Mouse (Mus musculus) kidney, adult 18-20 months (tissue): ENCODE results near the gene Psmb10.
A peak's percentile ranks its signal among the peaks of the same experiment; 100 is the strongest.
"Not testable (repeated sequence)": the region's sequence is repeated elsewhere in the genome, so short reads cannot be mapped to it uniquely, and the experiment has no call there.

Experiments used
- DNase-seq: peaks from one replicate; pipeline ENCODE4 v3.0.0; 2021

The Psmb10 gene

DNA sequence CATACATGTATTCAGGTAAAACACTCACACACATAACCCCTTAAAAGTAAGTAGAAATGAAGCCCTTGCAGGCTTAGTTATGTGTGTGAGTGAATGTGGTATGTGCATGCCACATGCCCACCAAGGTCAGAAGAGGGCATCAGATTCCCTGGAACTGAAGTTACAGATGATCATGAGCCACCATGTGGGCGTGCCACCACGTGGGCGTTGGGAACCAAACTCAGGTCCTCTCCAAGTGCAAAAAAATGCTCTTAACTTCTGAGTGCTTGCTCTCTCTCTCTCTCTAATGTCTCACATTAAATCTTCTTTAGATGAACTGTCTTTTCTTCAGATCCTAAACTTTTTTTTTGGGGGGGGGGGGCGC lies at the start of gene Psmb10:
Gene Psmb10 (minus strand): TSS at position 139 of the 364 bp plus-strand sequence.
- no peak for DNase-seq

DNA sequence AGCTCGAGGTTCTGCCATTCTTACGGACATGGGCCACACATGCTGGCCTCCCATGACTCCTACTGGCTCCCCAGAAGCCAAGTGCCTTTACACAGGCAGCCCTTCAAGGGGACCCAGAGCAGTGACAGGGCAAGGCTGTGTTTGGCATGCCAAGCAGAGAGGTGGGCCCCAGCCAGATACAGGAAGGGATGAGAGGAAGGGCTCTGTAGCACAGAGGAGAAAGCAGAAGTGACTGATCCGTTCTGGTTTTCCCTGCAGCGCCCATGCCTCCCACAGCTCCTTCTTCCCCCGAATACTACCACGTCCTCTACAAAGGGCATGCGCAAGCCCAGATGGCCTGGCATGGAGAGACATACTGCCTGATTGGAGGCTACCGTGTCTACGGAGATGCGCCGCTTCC lies 45.2 kb upstream of the Psmb10 start:
- not testable (repeated sequence) for DNase-seq

DNA sequence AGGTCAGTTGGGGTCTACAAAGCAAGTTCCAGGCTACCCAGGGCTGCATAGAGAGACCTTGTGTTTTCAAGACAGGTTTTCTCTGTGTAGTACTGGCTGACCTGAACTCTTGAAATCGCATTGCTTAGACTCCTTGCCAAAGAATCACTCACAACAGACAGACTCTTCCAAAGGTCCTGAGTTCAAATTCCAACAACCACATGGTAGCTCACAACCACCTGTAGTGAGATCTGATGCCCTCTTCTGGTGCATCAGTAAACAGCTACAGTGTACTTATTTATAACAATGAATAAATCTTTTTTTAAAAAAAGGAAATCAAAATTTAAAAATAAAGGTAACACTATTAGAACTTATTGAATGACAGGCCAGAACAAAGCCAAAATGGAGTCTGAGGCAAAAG lies 42.9 kb upstream of the Psmb10 start:
- no peak for DNase-seq

DNA sequence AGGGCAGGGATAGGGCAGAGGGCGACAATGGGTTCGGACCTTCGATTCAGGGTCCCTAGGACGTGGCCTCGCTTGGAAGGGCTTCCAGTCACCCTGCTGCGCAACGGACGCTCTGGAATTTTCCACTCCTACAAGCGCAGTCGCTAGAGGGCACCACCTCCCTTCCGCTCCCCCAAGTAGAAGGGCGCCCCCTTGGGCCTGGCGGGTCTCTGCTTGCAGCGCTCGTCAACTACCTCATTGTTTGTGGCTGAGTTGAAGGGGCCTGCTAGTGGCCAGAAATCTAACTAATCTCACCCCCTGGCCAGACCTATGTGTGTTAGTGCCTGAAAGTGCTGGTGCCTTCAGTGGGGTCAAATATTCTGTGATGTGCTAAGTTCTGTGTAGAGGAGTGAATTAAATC lies 41.1 kb upstream of the Psmb10 start, which contains the start of gene Dpep3:
Gene Dpep3 (minus strand): TSS at position 105 of the 400 bp plus-strand sequence.
- no peak for DNase-seq

DNA sequence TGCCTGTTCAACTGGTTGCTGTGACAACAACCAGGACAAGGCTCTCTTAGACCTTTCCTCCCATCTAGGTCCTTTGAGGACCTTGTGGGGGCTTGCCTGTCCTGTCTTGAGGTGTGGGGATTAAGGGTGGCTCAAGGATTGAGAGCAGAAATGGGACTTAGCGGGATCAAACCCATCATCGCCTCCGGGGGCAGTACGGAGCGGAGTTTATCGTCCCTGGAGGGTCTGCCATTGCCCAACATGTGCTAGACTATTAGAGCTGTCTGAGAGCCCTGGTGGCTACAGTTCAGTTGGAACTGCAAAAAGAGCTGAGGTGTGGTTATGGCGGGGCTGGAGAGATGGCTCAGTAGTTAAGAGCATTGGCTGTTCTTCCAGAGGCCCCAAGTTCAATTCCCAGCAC lies 37.1 kb upstream of the Psmb10 start:
- DNase-seq: no peak

DNA sequence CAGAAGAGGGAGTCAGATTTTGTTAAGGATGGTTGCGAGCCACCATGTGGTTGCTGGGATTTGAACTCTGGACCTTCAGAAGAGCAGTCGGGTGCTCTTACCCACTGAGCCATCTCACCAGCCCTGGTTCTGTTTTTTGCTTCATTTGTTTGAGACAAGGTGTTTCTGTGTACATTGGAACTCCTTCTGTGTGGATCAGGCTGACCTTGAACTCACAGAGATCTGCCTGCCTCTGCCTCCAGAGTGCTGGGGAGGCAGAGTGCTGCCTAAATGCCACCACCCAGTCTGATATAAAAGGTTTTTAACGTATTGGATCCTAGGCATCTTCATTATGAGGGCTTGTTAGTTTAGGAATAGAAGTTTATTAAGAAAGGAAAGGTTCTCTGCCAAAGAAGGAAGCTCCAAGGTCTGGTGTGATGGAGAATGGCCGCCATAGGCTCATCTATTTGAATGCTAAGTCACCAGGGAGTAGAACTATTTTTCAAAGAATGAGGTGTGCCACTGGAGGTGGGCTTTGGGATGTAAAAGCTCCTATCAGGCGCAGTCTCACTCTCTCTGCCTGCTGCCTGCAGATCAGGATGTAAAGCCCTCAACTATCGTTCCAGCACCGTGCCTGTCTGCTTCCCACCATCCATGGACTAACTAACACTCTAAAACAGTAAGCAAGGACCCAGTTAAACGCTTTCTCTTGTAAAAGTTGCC lies 32.9 kb upstream of the Psmb10 start:
- DNase-seq: no peak

DNA sequence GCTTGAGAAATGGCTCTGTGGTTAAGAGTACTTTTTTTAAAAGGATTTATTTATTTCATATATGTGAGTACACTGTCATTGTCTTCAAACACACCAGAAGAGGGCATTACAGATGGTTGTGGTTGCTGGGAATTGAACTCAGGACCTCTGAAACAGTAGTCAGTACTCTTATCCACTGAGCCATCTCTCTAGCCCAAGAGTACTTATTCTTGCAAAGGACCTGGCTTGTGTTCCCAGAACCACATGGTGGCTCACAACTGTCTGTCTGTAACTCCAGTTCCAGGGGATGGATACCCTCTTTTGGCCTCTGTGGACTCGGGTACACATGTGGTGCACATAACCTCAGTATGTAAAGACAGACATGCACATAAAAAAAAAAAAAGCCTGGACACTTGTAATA lies 31.1 kb upstream of the Psmb10 start:
- no peak for DNase-seq

DNA sequence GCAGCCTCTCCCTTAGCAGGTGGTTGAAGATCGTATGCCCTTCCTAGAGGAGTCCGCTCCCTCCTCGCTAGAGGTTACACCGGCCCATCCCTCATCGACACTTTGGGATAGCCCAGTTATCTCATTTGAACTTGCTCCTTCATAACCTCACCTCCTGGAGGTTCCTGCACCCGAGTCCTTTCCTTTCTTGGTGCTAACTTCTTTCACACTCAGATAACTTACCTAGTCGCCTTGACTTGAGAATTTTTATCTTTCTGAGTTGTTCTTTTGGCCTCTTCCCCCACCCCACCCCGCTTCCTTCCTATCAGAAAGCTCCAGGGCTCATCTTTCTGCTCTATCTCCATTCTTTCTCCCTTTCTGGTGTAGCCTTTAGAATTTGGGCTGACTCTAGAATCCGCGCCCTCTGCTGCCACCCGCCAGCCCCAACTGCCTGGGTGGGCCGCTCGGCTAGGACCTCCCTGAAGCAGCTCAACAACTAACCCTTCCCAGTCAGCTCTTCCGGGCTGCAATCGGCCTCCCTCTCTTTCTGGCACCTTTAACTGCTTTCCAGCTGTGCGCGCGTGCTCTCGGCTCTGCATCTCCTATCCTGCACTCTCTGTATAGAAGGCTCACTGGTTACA lies 28.6 kb upstream of the Psmb10 start:
- DNase-seq: no peak

DNA sequence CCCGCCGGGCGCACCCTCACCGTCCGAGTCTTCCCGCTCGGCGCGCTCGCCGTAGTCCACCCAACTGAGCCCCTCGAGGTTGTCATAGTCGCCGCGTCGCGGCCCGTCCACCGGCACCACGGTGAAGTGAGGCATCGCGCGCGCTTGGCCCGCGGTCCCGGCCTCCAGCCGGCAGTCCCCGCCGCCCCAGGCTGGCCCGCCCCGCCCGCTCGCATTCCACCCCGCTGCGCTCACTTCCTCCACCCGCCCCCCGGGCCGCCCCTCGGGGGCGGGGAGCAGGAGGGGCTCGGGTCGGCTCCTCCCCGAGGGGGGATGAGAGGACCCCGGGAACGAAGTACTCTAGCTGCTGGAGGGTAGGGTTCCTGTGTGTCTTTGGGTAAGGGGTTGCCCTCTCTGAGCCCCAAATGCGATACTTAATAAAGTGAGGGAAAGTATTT lies 27.7 kb upstream of the Psmb10 start, which contains the start of gene Slc12a4:
Gene Slc12a4 (minus strand): TSS at position 193 of the 437 bp plus-strand sequence.
- peak; percentile 77 for DNase-seq

DNA sequence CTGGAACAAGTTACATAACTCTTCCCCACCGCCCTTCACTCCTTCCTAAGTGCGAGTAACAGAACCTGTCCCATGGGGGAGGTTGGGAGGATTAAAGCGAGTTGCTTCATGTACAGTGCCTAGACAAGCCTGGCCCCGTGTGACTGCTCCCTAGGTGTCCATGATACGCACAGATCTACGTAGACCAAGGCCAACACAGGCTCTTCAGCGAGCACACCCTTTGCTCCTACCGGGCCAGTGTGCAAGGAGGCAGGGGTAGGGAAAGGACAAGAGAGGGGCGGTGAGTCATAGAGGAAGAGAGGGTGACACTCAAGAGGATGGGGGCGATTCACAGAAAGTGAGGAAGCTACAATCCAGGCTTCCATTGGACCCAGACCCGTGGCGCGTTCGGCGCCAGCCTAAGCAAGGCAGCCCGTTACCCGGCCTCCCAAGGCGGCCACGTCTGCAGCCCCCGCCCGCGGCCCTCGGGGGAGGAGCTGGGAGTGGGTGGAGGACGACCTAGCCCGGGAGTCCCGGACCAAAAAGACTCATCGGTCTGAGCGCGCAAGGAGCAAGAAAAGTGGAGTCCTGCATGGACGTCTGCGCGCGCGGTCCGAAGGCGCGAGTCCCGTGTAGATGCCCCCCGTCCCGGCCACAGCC lies 27.1 kb upstream of the Psmb10 start:
- DNase-seq: peak; percentile 56

DNA sequence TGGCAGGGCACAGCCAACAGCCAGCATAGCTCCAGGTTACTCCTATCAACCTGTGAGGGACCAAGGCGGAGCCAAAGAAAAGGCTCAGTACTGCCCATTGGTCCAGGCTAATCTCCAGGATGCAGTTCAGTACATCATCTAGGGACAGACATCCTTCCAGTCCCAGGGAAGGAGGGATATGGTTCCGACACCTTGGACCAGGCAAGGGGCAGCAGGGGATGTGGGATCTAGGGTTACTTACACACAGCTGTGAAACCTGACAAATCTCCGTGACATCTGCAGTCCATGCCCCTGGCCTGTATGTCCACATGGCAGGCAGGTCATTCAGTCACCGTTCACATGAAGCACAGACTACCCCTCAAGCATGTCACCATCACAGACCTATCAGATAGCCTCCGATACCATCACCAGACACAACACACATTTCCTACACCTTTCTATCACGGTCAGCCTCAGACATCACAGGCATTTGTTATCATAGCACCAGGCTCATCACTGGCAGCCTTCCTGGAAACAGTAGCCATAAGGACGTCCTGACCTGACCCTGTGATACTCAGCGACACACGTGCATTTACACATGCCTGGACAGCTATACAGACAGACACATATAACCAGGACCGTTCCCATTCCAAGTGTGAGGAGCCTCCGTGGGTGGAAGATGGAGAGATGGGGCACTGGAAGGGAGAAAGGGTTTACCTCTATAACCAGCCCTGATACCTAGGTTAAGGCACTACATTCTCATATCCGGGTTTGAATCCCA lies 26.4 kb upstream of the Psmb10 start:
- DNase-seq: no peak

DNA sequence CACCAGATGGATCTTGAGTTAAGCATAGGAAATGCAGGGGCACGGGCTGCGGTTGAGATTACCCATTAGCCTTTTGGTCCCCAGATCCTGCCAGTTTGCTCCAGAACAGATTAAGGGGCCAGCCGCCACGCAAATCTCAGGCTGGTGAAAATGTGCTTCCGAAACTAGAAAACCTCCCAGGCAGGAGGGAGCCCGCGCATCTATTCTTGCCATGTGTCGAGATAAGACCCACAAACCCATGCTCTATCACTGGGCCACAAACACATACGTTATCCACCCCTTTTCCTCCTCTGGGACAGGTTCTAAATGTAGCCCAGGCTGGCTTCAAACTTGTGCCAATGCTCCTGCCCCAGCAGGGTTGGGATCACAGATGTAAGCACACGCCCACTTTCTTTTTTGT lies 23.3 kb upstream of the Psmb10 start:
- DNase-seq: no peak

DNA sequence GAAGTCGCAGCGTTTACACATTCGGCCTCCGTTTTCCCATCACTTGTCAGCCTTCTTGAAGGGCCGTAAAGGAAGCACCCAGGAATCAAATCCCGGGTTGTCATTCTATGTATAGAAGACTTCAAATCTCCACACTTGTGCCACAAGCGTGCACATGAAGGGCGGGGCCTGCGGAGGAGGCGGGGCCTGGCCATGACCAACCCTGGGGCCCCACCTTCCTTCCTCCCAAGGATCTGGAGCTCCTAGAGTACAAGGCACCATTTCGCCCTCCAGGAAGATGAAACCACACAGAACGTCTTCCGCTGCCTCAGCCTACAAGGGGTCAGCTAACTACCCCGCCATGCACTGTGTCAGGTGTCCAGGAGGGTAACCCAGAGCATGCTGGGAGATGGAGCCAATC lies 22.9 kb upstream of the Psmb10 start:
- DNase-seq: no peak

DNA sequence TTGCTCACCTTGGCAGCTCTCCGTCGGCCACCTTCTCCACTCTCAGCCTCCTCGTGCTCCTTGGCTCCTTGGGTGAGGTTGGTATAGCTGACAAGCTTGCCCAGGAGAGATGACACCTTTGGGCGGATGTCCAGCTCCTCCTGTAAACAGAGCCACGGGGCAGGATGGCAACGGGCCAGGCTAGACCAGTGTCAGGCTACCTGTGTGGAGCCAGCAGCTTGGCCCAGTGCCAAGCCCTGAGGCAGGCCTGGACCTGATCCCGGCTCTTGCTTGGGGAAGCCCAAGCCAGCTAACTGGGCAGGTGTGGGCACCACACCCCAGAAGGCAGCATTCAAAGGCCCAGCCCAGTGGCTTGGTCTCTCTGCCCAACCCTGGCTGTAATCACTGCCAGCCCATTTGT lies 21.1 kb upstream of the Psmb10 start:
- peak; percentile 85 for DNase-seq

DNA sequence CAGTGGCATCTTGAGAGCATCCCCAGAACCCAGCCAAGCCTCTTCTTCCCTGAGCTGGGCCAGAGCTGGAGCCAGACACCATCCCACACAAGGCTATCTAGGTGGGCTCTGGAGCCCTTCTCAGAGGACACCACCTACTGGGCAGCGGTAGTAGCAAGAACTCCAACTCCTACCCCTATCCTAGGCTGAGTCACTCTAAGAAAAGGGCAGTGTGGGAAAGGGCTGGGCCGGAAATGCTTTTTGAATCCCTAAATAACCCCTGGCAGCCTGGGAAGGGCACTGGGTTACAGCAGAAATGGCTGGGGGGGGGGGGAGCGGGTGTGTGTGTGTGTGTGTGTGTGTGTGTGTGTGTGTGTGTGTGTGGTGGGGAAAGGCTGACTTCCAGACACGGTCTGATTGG lies 19.6 kb upstream of the Psmb10 start:
- DNase-seq: peak; percentile 49

DNA sequence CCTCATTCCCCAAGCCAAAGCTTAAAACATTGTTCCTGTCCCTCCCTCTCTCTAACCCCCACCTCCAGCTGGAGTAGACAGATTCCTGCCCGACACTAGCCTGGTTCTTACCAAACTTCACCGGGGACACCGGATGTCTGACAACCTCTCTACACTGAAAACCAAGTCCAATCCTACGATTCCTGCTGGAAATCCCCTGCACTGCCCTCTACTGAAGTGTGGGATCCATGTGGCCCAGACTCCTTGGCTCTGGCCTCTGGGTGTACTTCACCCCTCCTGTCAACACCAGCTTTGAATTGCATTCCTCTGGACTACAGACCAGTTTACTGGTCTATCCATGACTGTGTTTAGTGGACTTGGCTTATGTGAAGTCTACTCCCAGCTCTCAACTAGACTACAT lies 18.3 kb upstream of the Psmb10 start:
- no peak for DNase-seq

DNA sequence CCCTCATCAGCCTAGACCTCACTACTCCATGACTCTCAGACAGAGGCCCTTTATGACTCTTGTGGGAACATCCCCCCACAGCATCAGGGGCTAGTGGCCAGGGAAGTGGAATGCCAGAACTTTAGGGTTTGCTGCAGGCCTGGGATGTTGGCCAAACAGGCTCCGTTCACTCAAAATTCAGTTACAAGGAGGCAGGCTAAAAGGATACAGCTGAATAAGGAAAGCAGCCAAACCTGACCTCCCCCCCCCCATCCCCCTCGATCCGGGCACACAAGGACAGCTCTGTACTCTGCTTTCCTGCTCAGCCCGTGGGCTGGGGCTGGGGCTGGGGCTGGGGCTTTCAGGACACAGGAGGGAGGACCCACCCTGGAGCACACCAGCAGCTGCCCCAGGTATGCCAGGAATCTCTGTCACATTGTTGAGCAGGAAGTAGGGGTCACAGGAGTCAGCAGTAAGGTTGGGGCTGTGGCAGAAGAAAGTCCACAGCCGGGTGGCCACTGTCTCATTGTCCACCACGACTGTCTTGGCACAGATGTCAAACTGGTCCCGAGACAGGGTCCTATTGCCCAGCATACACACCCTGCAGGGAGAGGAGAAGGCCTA lies 12.9 kb upstream of the Psmb10 start:
- DNase-seq: peak; percentile 38

DNA sequence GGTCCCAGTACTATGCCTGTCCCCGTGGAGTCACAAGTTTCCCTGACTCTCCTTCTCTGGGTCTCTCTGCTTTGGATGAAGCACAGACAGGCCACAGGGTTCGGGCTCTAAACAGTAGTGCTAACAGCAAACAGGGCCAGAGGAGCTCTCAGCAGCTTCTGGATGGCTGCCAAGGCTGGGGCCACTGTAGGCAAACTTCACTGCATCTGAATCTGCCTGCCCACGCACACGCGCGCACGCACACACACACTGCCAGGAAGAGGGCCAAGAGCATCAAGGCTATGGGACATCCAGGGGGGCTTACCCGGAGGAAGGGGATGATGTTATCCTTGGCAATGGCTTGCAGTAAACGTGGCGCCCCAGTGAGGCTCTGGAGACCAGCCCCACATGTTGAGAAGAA lies 11.1 kb upstream of the Psmb10 start:
- no peak for DNase-seq

DNA sequence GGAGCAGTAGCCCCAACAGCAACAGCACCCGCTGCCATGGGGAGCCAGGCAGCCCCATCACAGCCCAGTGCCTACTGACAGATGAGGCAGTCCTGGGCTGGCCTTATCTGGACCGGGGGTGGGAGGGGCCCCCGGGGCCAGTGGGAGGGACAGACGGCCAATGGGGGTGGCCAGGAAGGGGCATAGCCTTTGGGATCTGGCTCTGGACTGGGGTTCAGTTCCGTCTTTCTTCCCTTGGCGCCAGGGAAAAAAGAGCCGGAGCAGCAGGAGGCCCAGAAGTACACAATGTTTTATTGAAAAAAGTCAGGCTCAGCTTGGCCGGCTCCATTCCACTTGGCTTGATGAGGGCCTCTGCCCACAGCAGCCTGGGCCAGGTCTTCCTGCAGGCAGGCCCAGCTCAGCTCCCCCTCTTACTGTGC lies 5.1 kb upstream of the Psmb10 start, which contains the start of gene Lcat:
Gene Lcat (minus strand): TSS at position 62 of the 419 bp plus-strand sequence.
- DNase-seq: no peak

DNA sequence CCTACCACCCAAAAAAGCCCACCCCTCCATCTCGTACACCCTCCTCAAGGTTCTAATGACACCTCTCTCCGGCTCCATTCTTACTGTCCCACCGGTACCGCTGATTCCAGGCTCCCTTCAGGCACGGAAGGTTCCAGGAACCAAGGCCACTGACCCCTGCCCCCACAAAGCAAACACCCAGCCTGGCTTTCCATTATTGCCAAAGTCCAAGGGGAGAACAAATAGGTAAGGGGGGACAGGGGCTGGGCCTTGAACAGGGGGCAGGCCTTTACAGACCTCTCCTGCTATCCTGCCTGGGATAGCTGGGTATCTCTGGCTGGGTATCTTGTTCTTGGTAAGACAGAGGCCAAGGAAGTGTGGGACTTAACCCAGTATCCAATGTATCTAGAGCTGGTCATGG lies 4.3 kb upstream of the Psmb10 start:
- no peak for DNase-seq

DNA sequence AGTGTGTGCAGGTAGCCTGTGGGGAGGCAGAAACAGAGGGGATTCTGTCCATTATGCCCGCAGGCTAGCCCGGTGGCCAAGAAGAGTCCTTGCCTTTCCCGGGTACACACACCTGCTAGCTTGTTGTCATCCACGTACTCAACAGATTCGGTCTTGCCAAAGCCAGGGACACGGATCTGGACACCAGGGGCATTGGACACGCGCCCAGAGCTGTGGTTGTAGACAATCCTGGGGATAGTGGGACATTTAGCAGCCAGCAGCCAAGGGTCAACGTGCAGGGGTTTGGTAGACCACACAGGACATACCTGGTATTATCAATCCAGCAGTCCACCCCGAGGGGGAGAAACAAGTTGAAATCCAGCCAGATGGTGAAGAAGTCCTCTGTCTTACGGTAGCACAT lies 3.8 kb upstream of the Psmb10 start:
- no peak for DNase-seq

DNA sequence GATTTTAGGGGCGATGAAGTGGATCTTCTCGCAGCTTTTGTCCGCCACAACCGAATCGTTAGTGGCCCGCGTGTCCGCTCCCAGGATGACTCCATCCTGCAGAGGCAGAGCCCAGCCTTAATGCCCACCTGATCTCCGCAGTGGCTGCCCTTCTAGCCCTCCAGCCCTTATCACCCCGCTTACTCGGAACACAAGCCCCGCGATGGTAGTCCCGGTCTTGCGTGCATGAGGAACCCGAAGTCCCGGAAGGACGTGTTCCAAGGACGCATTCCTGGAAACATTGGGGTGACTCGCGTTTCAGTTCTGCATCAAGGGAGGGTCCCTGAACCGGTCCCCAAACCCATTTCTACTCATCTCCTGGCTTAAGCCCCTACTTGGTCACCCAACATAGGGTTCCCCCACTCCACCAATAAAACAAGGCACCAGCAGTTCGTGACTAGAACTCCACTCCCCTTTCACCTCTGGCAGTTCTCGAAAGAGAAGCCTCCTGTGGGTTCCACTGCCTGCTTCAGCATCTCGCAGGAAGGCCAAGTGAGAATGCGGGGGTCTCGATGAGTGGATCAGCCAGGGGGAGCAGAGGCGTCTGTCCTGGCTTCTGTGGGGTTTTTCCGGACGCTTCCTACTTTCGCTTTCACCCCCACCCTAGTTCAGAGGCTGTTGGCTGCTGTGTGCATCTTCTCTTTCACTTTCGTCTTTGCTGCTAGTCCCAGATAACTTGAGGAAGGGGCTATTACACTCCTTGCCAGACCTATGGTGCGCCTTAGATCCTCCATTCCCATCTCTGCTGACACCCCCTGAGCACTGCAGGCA lies 543 bp downstream of the Psmb10 start:
- DNase-seq: peak; percentile 67
